Mouse (Mus musculus): ENCODE data around the gene Treh. TPM values are rescaled to one million over a fixed set of nuclear protein-coding genes. Genes with fewer than 3 reads are reported as not detected.

Treh gene
- polyA plus RNA-seq, 1 experiment from 2014 or later, result not detected

- Histone ChIP-seq H3K4me2 (ENCODE audit: low read depth, low read length) (no peak overlapping the region), H3K4me1 (ENCODE audit: control insufficient read depth, low read depth, low read length) (peaks cover 2% of the 10 kb centered on the region; the same call in 1 of the 2 replicates), H3K27ac (ENCODE audit: low read length) (no peak overlapping the region), H3K9ac (ENCODE audit: low read depth, low read length) (no peak overlapping the region), H3K4me3 (ENCODE audit: low read depth, low read length) (no peak overlapping the region), H3K36me3 (ENCODE audit: control insufficient read depth, insufficient read depth) (no peaks in the 10 kb centered on the region), H3K27me3 (ENCODE audit: control insufficient read depth, insufficient read depth, low read depth, low read length) (no peaks in the 10 kb centered on the region), H3K9me3 (replicated peaks; ENCODE audit: control insufficient read depth, low read length) (no peaks in the 10 kb centered on the region)
- ATAC-seq (ENCODE audit: low read depth), result no peak
- WGBS (ENCODE audit: insufficient replicate concordance), result 61% methylated on average over 5 of the region's 5 CpGs
Measured at GRCm38 (mm10) chr9:44686638-44687037, 13.6 kb downstream of the Treh start.

GRCm38 (mm10) chr9:44688013-44688412, 15.0 kb downstream of the Treh start:
- no peak for ATAC-seq (ENCODE audit: low read depth)
- H3K27ac ChIP-seq (ENCODE audit: low read length), result no peak overlapping the region
- no peaks in the 10 kb centered on the region for H3K27me3 ChIP-seq (ENCODE audit: control insufficient read depth, insufficient read depth, low read depth, low read length)
- H3K9me3 ChIP-seq (replicated peaks; ENCODE audit: control insufficient read depth, low read length), result no peaks in the 10 kb centered on the region
- peaks cover 2% of the 10 kb centered on the region; the same call in 1 of the 2 replicates for H3K4me1 ChIP-seq (ENCODE audit: control insufficient read depth, low read depth, low read length)
- no peak overlapping the region for H3K9ac ChIP-seq (ENCODE audit: low read depth, low read length)
- H3K4me3 ChIP-seq (ENCODE audit: low read depth, low read length), result no peak overlapping the region
- H3K4me2 ChIP-seq (ENCODE audit: low read depth, low read length), result no peak overlapping the region
- H3K36me3 ChIP-seq (ENCODE audit: control insufficient read depth, insufficient read depth), result no peaks in the 10 kb centered on the region
- 69% methylated on average over 9 of the region's 9 CpGs for whole genome bisulfite sequencing (ENCODE audit: insufficient replicate concordance)

DNA sequence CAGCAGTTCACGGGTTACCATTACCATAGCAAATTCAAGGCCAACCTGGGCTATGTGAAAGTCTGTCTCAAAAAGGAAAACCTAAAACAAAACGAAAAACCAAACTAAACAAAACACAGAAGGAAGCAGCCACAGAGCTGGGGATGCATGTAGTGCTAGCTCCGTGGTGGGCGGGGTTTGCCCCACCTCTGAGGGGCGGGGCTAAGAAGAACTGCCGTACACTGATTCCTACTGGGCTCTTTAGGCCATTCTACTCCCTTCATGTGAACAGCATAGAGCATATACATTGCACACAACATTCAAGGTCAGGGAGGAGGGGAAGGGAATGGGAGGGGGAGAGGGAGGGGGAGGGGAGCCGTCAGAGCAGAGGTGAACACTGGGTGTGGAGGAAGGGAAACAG, 17.6 kb downstream of the Treh start:
- Histone ChIP-seq H3K4me2 (ENCODE audit: low read depth, low read length) (0 out of 2 replicates have a peak overlapping the region, but pooled peaks have one; percentile 17), H3K4me3 (ENCODE audit: low read depth, low read length) (no peak overlapping the region), H3K27me3 (ENCODE audit: control insufficient read depth, insufficient read depth, low read depth, low read length) (no peaks in the 10 kb centered on the region), H3K36me3 (ENCODE audit: control insufficient read depth, insufficient read depth) (no peaks in the 10 kb centered on the region), H3K9ac (ENCODE audit: low read depth, low read length) (no peak overlapping the region), H3K9me3 (replicated peaks; ENCODE audit: control insufficient read depth, low read length) (no peaks in the 10 kb centered on the region), H3K4me1 (ENCODE audit: control insufficient read depth, low read depth, low read length) (peaks cover 2% of the 10 kb centered on the region; the same call in 1 of the 2 replicates), H3K27ac (ENCODE audit: low read length) (no peak overlapping the region)
- ATAC-seq (ENCODE audit: low read depth), result no peak
- 24% methylated on average over 7 of the region's 7 CpGs for WGBS (ENCODE audit: insufficient replicate concordance)

DNA sequence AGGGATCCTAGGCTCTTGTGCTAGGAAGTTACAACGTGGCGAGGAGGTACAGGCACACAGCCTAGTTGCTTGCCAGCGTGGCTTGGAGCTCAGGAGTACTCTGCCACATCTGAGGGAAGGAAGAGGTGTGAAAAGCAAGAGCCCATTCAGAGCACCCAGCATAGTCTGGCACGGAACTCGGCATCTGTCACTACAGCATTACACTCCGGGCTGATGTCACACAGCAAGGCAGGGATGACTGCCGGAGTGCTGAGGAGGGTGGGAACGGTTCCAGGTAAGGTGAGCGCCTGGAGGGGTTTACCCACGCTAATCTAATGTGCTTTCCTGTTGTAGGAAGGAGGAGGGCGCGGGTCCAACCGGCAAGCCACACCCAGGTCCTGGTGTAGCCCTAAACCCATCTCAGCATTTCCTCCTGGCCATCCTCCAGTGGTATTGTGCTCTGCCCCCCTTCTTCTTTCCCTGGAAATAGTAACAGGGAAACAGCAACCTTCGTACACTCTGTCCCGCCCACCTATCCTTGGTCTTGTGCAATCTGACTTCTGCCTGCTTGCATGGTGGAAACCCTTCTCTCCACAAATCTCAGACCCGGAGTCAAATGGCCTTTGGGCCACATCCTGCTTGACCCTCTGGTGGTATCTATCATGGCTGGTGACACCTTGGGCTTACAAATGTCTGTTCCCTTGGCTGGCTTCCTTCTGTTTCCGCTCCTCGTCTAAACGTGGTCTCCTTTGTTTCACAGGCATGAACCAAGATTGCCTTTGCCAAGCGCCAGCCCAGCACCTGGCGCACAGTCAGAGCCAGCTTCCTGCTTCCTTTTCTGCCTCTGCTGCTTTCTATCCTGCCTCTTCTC, 18.9 kb downstream of the Treh start:
- Histone ChIP-seq H3K27me3 (ENCODE audit: control insufficient read depth, insufficient read depth, low read depth, low read length) (no peaks in the 10 kb centered on the region), H3K4me1 (ENCODE audit: control insufficient read depth, low read depth, low read length) (peaks cover 2% of the 10 kb centered on the region; the same call in 1 of the 2 replicates), H3K9ac (ENCODE audit: low read depth, low read length) (no peak overlapping the region), H3K27ac (ENCODE audit: low read length) (no peak overlapping the region), H3K4me2 (ENCODE audit: low read depth, low read length) (no peak overlapping the region), H3K9me3 (replicated peaks; ENCODE audit: control insufficient read depth, low read length) (no peaks in the 10 kb centered on the region), H3K36me3 (ENCODE audit: control insufficient read depth, insufficient read depth) (no peaks in the 10 kb centered on the region), H3K4me3 (ENCODE audit: low read depth, low read length) (no peak overlapping the region)
- 55% methylated on average over 21 of the region's 21 CpGs for WGBS (ENCODE audit: insufficient replicate concordance)
- peak; percentile 71 for ATAC-seq (ENCODE audit: low read depth)

DNA sequence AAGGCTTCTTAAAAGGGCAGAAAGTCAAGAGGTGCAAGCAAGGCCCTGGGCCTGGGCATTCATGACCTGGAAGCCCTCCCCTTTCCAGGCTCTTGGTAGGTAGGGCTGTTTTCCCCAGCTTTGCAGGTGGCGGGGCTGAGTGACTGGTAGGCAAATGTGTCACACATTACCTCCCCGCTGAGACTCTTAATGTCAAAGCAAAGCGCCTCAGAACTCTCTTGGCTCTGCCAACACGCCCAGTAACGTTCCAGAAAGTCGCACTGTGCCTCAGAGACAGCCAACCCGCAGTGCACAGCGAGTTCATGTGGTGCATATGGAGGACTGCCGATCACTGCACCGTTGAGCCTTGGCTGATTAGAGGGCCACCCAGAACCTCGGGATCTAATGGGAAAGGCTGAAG, 20.0 kb downstream of the Treh start:
- H3K27me3 ChIP-seq (ENCODE audit: control insufficient read depth, insufficient read depth, low read depth, low read length), result no peaks in the 10 kb centered on the region
- no peaks in the 10 kb centered on the region for H3K9me3 ChIP-seq (replicated peaks; ENCODE audit: control insufficient read depth, low read length)
- no peak overlapping the region for H3K4me2 ChIP-seq (ENCODE audit: low read depth, low read length)
- ATAC-seq (ENCODE audit: low read depth), result no peak
- no peak overlapping the region for H3K27ac ChIP-seq (ENCODE audit: low read length)
- H3K4me3 ChIP-seq (ENCODE audit: low read depth, low read length), result no peak overlapping the region
- WGBS (ENCODE audit: insufficient replicate concordance), result 71% methylated on average over 11 of the region's 11 CpGs
- H3K4me1 ChIP-seq (ENCODE audit: control insufficient read depth, low read depth, low read length), result peaks cover 2% of the 10 kb centered on the region; the same call in 1 of the 2 replicates
- H3K36me3 ChIP-seq (ENCODE audit: control insufficient read depth, insufficient read depth), result no peaks in the 10 kb centered on the region
- H3K9ac ChIP-seq (ENCODE audit: low read depth, low read length), result no peak overlapping the region

- ATAC-seq (ENCODE audit: low read depth), result no peak
- Histone ChIP-seq H3K4me3 (ENCODE audit: low read depth, low read length) (no peak overlapping the region), H3K36me3 (ENCODE audit: control insufficient read depth, insufficient read depth) (no peaks in the 10 kb centered on the region), H3K9ac (ENCODE audit: low read depth, low read length) (no peak overlapping the region), H3K27ac (ENCODE audit: low read length) (no peak overlapping the region), H3K27me3 (ENCODE audit: control insufficient read depth, insufficient read depth, low read depth, low read length) (no peaks in the 10 kb centered on the region), H3K4me1 (ENCODE audit: control insufficient read depth, low read depth, low read length) (no peaks in the 10 kb centered on the region), H3K4me2 (ENCODE audit: low read depth, low read length) (no peak overlapping the region), H3K9me3 (replicated peaks; ENCODE audit: control insufficient read depth, low read length) (no peaks in the 10 kb centered on the region)
- 82% methylated on average over 16 of the region's 16 CpGs for WGBS (ENCODE audit: insufficient replicate concordance)
Measured at GRCm38 (mm10) chr9:44697866-44698265, 24.8 kb downstream of the Treh start.

- Histone ChIP-seq H3K4me3 (ENCODE audit: low read depth, low read length) (no peak overlapping the region), H3K27ac (ENCODE audit: low read length) (no peak overlapping the region), H3K9me3 (replicated peaks; ENCODE audit: control insufficient read depth, low read length) (no peaks in the 10 kb centered on the region), H3K4me2 (ENCODE audit: low read depth, low read length) (no peak overlapping the region), H3K9ac (ENCODE audit: low read depth, low read length) (no peak overlapping the region), H3K27me3 (ENCODE audit: control insufficient read depth, insufficient read depth, low read depth, low read length) (no peaks in the 10 kb centered on the region), H3K4me1 (ENCODE audit: control insufficient read depth, low read depth, low read length) (no peaks in the 10 kb centered on the region), H3K36me3 (ENCODE audit: control insufficient read depth, insufficient read depth) (no peaks in the 10 kb centered on the region)
- 64% methylated on average over 10 of the region's 10 CpGs for WGBS (ENCODE audit: insufficient replicate concordance)
- no peak for ATAC-seq (ENCODE audit: low read depth)
Measured at GRCm38 (mm10) chr9:44699196-44699595, 26.2 kb downstream of the Treh start.

GRCm38 (mm10) chr9:44699730-44700129, 26.7 kb downstream of the Treh start:
- no peaks in the 10 kb centered on the region for H3K36me3 ChIP-seq (ENCODE audit: control insufficient read depth, insufficient read depth)
- WGBS (ENCODE audit: insufficient replicate concordance), result 64% methylated on average over 5 of the region's 5 CpGs

DNA sequence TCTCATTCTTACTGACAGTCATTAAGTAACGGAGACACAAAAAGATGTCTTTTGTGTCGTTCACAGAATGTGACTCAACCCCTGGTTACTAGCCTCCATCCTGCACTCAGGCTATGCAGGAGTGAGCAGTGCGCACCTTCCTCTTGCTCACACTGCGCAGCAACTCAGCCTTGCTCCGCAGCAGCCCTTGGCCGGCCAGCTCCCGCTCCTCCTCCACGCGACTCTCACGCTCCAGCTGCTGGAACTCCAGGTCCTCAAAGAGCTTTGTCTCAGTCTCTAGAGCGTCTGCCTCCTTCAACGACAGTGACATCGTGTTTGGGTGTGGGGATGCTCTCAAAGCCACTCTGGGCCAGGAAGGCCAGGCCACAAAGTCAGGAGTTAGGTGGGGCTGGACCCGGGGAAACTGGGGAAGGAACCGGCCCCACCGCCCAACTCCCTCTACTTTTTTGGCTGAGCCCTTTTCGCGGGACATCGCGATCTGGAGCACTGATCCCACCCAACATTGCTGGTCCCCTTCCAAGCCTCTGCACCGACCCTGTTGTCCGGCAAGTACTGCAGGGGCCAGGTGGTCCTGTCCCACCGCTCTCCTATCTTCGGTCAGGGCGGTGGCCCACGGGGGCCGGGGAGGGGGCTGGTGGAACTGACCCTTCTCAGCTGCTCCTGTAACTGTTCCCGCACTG, 34.9 kb downstream of the Treh start:
- Histone ChIP-seq H3K27me3 (ENCODE audit: control insufficient read depth, insufficient read depth, low read depth, low read length) (no peaks in the 10 kb centered on the region), H3K4me3 (ENCODE audit: low read depth, low read length) (peak overlapping the region; percentile 26), H3K4me1 (ENCODE audit: control insufficient read depth, low read depth, low read length) (peaks cover 4% of the 10 kb centered on the region), H3K36me3 (ENCODE audit: control insufficient read depth, insufficient read depth) (no peaks in the 10 kb centered on the region), H3K4me2 (ENCODE audit: low read depth, low read length) (peak overlapping the region; percentile 56), H3K27ac (ENCODE audit: low read length) (no peak overlapping the region), H3K9ac (ENCODE audit: low read depth, low read length) (no peak overlapping the region), H3K9me3 (replicated peaks; ENCODE audit: control insufficient read depth, low read length) (no peaks in the 10 kb centered on the region)
- ATAC-seq (ENCODE audit: low read depth), result no peak; the same call in 1 of the 2 replicates
- 37% methylated on average over 28 of the region's 28 CpGs for WGBS (ENCODE audit: insufficient replicate concordance)

More at GRCm38 (mm10) chr9:44699730-44700129, 26.7 kb downstream of the Treh start:
- H3K4me3 ChIP-seq (ENCODE audit: low read depth, low read length), result no peak overlapping the region
- no peaks in the 10 kb centered on the region for H3K27me3 ChIP-seq (ENCODE audit: control insufficient read depth, insufficient read depth, low read depth, low read length)
- ATAC-seq (ENCODE audit: low read depth), result no peak
- H3K4me1 ChIP-seq (ENCODE audit: control insufficient read depth, low read depth, low read length), result no peaks in the 10 kb centered on the region
- no peak overlapping the region for H3K9ac ChIP-seq (ENCODE audit: low read depth, low read length)
- no peak overlapping the region for H3K4me2 ChIP-seq (ENCODE audit: low read depth, low read length)
- H3K9me3 ChIP-seq (replicated peaks; ENCODE audit: control insufficient read depth, low read length), result no peaks in the 10 kb centered on the region
- H3K27ac ChIP-seq (ENCODE audit: low read length), result no peak overlapping the region

Measured in liver, embryonic 16.5 days (tissue).